Mouse (Mus musculus) ES-E14 (cell line): ENCODE results near the gene Katnb1. TPM values are rescaled to one million over a fixed set of nuclear protein-coding genes. Genes with fewer than 3 reads are reported as not detected.
A peak's percentile ranks its signal among the peaks of the same experiment; 100 is the strongest.

Experiments
- DNase-seq: peaks from one replicate; pipeline ENCODE4 v3.0.0-alpha.2; 2013; ENCODE audit warnings: low read depth, low spot score
- H3K27ac ChIP-seq: 2 replicates; pipeline ENCODE4 v1.5.1; 2012; ENCODE audit warnings: low read depth, mild to moderate bottlenecking, low read length, moderate library complexity, mixed read lengths; ENCODE audit not compliant: poor library complexity, insufficient read depth, severe bottlenecking
- H3K36me3 ChIP-seq: 2 replicates; pipeline ENCODE4 v1.6.1; 2012; ENCODE audit warnings: mild to moderate bottlenecking, low read length, moderate library complexity, mixed read lengths; ENCODE audit not compliant: control insufficient read depth, poor library complexity, insufficient read depth, severe bottlenecking
- H3K4me1 ChIP-seq, 2 experiments: fragments of 150-350 bp in 1 of 2; sonication (generic) in 1 of 2; 2 replicates each; pipeline ENCODE4 v1.6.1; 2012; ENCODE audit warnings: low read length in 2 of 2, mild to moderate bottlenecking in 1 of 2, mixed read lengths in 1 of 2; ENCODE audit not compliant: control insufficient read depth in 2 of 2, insufficient read depth in 2 of 2, poor library complexity in 1 of 2
- H3K4me3 ChIP-seq, 2 experiments: fragments of 150-350 bp in 1 of 2; sonication (generic) in 1 of 2; 2 replicates each; pipeline ENCODE4 v1.5.1; 2012; ENCODE audit warnings: low read length in 2 of 2, low read depth in 1 of 2, mild to moderate bottlenecking in 1 of 2, mixed read lengths in 1 of 2; ENCODE audit not compliant: insufficient read depth in 1 of 2, poor library complexity in 1 of 2, severe bottlenecking in 1 of 2
- H3K9ac ChIP-seq: 2 replicates; pipeline ENCODE4 v1.6.1; 2012; ENCODE audit warnings: low read depth, mild to moderate bottlenecking, low read length, mixed read lengths; ENCODE audit not compliant: poor library complexity, insufficient read depth, severe bottlenecking
- H3K9me3 ChIP-seq: fragments of 150-350 bp; sonication (generic); 2 replicates; pipeline ENCODE4 v1.6.1; 2012; ENCODE audit warnings: low read depth, mild to moderate bottlenecking, low read length; ENCODE audit not compliant: control insufficient read depth, insufficient read depth
- CHD2 ChIP-seq: IDR thresholded peaks from 2 replicates; pipeline ENCODE4 v1.6.1; 2014; ENCODE audit warnings: mild to moderate bottlenecking, low read depth, low read length, inconsistent platforms
- HCFC1 ChIP-seq: IDR thresholded peaks from 2 replicates; pipeline ENCODE4 v1.6.1; 2012; ENCODE audit warnings: low read length, inconsistent platforms, borderline replicate concordance; ENCODE audit not compliant: insufficient read depth
- MAFK ChIP-seq: IDR thresholded peaks from 2 replicates; pipeline ENCODE4 v1.6.1; 2014; ENCODE audit warnings: mild to moderate bottlenecking, low read depth, low read length, inconsistent platforms; ENCODE audit not compliant: insufficient read depth
- ZC3H11A ChIP-seq: IDR thresholded peaks from 2 replicates; pipeline ENCODE4 v1.6.1; 2012; ENCODE audit warnings: low read depth, mild to moderate bottlenecking, inconsistent platforms, low read length, borderline replicate concordance
- ZNF384 ChIP-seq: IDR thresholded peaks from 2 replicates; pipeline ENCODE4 v1.6.1; 2012; ENCODE audit warnings: low read depth, low read length, inconsistent platforms
- in situ Hi-C, 2 experiments: fragments of 600-800 bp; cut with MboI; formaldehyde crosslinking; loops; one replicate each; pipeline ENCODE4 v1.15.1; 2025; ENCODE audit warnings: low sequenced_read_pairs in 2 of 2, inconsistent platforms in 1 of 2; ENCODE audit not compliant: unreplicated experiment in 2 of 2
- total RNA-seq: library from RNA; depleted of rRNA; stranded (reverse); fragments of 300-350 nt; gene quantifications from 2 replicates; pipeline ENCODE4 v1.2.3, GENCODE M21; 2012

Gene Katnb1
- total RNA-seq, 1 experiment = 23.5 TPM

- in situ Hi-C loops = no loop called here
- no peak for DNase-seq
Measured at GRCm38 (mm10) chr8:95046982-95047381, 34.0 kb upstream of the Katnb1 start.

GRCm38 (mm10) chr8:95047884-95048680 is 32.9 kb upstream of the Katnb1 start:
- Histone ChIP-seq H3K9ac (no peak overlapping the region), H3K4me1 (no peaks in the 10 kb centered on the region), H3K9me3 (no peaks in the 10 kb centered on the region), H3K27ac (no peak overlapping the region), H3K36me3 (no peaks in the 10 kb centered on the region), H3K4me3 (no peak overlapping the region)
- no peak for TF ChIP-seq MAFK
- no peak for TF ChIP-seq ZC3H11A
- TF ChIP-seq ZNF384 = no peak
- no peak for TF ChIP-seq HCFC1
- no peak for TF ChIP-seq CHD2
- in situ Hi-C loops = no loop called here
- no peak for DNase-seq

More at GRCm38 (mm10) chr8:95046982-95047381, 34.0 kb upstream of the Katnb1 start:
- Histone ChIP-seq H3K4me1 (no peaks in the 10 kb centered on the region), H3K36me3 (no peaks in the 10 kb centered on the region), H3K27ac (no peak overlapping the region), H3K9me3 (no peaks in the 10 kb centered on the region), H3K4me3 (no peak overlapping the region), H3K9ac (no peak overlapping the region)
- TF ChIP-seq ZNF384 = no peak
- no peak for TF ChIP-seq HCFC1
- TF ChIP-seq ZC3H11A = no peak
- no peak for TF ChIP-seq CHD2
- no peak for TF ChIP-seq MAFK

GRCm38 (mm10) chr8:95049636-95050035 is 31.4 kb upstream of the Katnb1 start:
- Histone ChIP-seq H3K4me3 (no peak overlapping the region), H3K4me1 (no peaks in the 10 kb centered on the region), H3K9me3 (no peaks in the 10 kb centered on the region), H3K9ac (no peak overlapping the region), H3K36me3 (no peaks in the 10 kb centered on the region), H3K27ac (no peak overlapping the region)
- DNase-seq = no peak
- TF ChIP-seq MAFK = no peak
- TF ChIP-seq ZNF384 = no peak
- in situ Hi-C loops = no loop called here

GRCm38 (mm10) chr8:95054438-95054837 is 26.5 kb upstream of the Katnb1 start:
- DNase-seq = peak; percentile 33
- in situ Hi-C loops = no loop called here
- no peaks in the 10 kb centered on the region for H3K36me3 ChIP-seq
- H3K9me3 ChIP-seq = no peaks in the 10 kb centered on the region
- H3K9ac ChIP-seq = no peak overlapping the region
- no peak overlapping the region for H3K27ac ChIP-seq
- H3K4me1 ChIP-seq = 0 out of 4 replicates have a peak, but pooled peaks cover 0 to 2% of the 10 kb centered on the region in 2 experiments
- H3K4me3 ChIP-seq = no peak overlapping the region
- no peak for TF ChIP-seq MAFK
- TF ChIP-seq ZNF384 = no peak
- TF ChIP-seq HCFC1 = no peak

- H3K27ac ChIP-seq = no peak within 1 kb of the TSS
- H3K36me3 ChIP-seq = no peaks in the 10 kb centered on the region
- no peak within 1 kb of the TSS for H3K9ac ChIP-seq
- TF ChIP-seq HCFC1 (peak; percentile 90), ZNF384 (no peak)
- H3K4me3 ChIP-seq = no peak within 1 kb of the TSS
- in situ Hi-C loops = no loop called here
- no peaks in the 10 kb centered on the region for H3K9me3 ChIP-seq
- peak; percentile 42 for DNase-seq
- 0 out of 4 replicates have a peak, but pooled peaks cover 0 to 2% of the 10 kb centered on the region in 2 experiments for H3K4me1 ChIP-seq
Measured at GRCm38 (mm10) chr8:95054927-95055510, 26.0 kb upstream of the Katnb1 start, which contains the start of gene Drc7. Drc7 (plus strand) TSS chr8:95055103.
